Mouse (Mus musculus) cerebellum, adult 18-20 months (tissue): ENCODE results near the gene Smim23.

Source experiments
- DNase-seq, 2 experiments: peaks; one replicate each; pipeline ENCODE4 v3.0.0; 2021

Gene Smim23

GRCm38 (mm10) chr11:32780747-32781536 is 43.5 kb downstream of the Smim23 start:
- peak in 1 of 2 experiments; percentile 11 for DNase-seq

GRCm38 (mm10) chr11:32768642-32769343 is 55.6 kb downstream of the Smim23 start:
- no peak for DNase-seq
